Mouse (Mus musculus) embryonic facial prominence, embryonic 11.5 days (tissue): ENCODE measurements around the gene Tmem91. TPM values are rescaled to one million over a fixed set of nuclear protein-coding genes. Genes with fewer than 3 reads are reported as not detected.
A peak's percentile ranks its signal among the peaks of the same experiment; 100 is the strongest.

ENCODE experiments used
- ATAC-seq: fragments of 200-750 bp; cut with Nextera tagmentation; replicated peaks from 2 replicates; pipeline ENCODE4 v1.8.0; 2017; ENCODE audit warnings: low read depth; ENCODE audit not compliant: insufficient number of reproducible peaks, low FRiP score, low TSS enrichment
- DNase-seq: peaks from one replicate; pipeline ENCODE4 v3.0.0-alpha.2; 2015; ENCODE audit warnings: low spot score
- H3K27ac ChIP-seq: fragments of 300-500 bp; sonication (generic); replicated peaks from 2 replicates; pipeline ENCODE4 v1.5.1; 2014; ENCODE audit warnings: mild to moderate bottlenecking, low read depth, low read length, control low read depth
- H3K27me3 ChIP-seq: fragments of 300-500 bp; sonication (generic); 2 replicates; pipeline ENCODE4 v1.6.1; 2014; ENCODE audit warnings: mild to moderate bottlenecking, low read length, moderate library complexity, mixed read lengths; ENCODE audit not compliant: control insufficient read depth, insufficient read depth
- H3K36me3 ChIP-seq: fragments of 300-500 bp; sonication (generic); replicated peaks from 2 replicates; pipeline ENCODE4 v1.6.1; 2014; ENCODE audit warnings: low read depth, mild to moderate bottlenecking, low read length, moderate library complexity, mixed read lengths; ENCODE audit not compliant: control insufficient read depth, insufficient read depth
- H3K4me1 ChIP-seq: fragments of 300-500 bp; sonication (generic); 2 replicates; pipeline ENCODE4 v1.6.1; 2014; ENCODE audit warnings: low read length, mixed read lengths; ENCODE audit not compliant: control insufficient read depth, insufficient read depth
- H3K4me2 ChIP-seq: fragments of 300-500 bp; sonication (generic); 2 replicates; pipeline ENCODE4 v1.6.1; 2014; ENCODE audit warnings: low read depth, mild to moderate bottlenecking, control low read depth, low read length, moderate library complexity
- H3K4me3 ChIP-seq: fragments of 300-500 bp; sonication (generic); 2 replicates; pipeline ENCODE4 v1.5.1; 2014; ENCODE audit warnings: low read depth, low read length, control low read depth
- H3K9ac ChIP-seq: fragments of 300-500 bp; sonication (generic); replicated peaks from 2 replicates; pipeline ENCODE4 v1.6.1; 2014; ENCODE audit warnings: mild to moderate bottlenecking, control low read depth, low read length
- H3K9me3 ChIP-seq: fragments of 300-500 bp; sonication (generic); replicated peaks from 2 replicates; pipeline ENCODE4 v1.6.1; 2016; ENCODE audit warnings: mild to moderate bottlenecking, low read length, inconsistent platforms, mixed read lengths; ENCODE audit not compliant: control insufficient read depth
- WGBS: fragments of 180-500 bp; shearing (Covaris S2); extraction: QIAGEN DNeasy Blood & Tissue Kit; methylation state at CpG from one replicate; pipeline ENCODE4 v1.1.7; 2014; 5-methylcytosine and 5-hydroxymethylcytosine counted together
- polyA plus RNA-seq: library from polyadenylated mRNA; unstranded; fragments of >200 nt; fragmentation: Nextera tagmentation; extraction: Ambion mirVana; gene quantifications from 2 replicates; pipeline ENCODE4 v1.2.1, GENCODE M21; 2014

Tmem91 gene
- polyA plus RNA-seq, 1 experiment from 2014 or later: 0.70 TPM

GRCm38 (mm10) chr7:25714581-25714980, 39.6 kb upstream of the Tmem91 start:
- Histone ChIP-seq H3K9me3 (no peaks in the 10 kb centered on the region), H3K27ac (no peak overlapping the region), H3K4me2 (no peak overlapping the region), H3K36me3 (peaks cover 18% of the 10 kb centered on the region), H3K4me1 (peaks cover 17% of the 10 kb centered on the region), H3K9ac (no peak overlapping the region), H3K4me3 (no peak overlapping the region), H3K27me3 (no peaks in the 10 kb centered on the region)
- DNase-seq: no peak
- WGBS: 91% methylated on average over 8 of the region's 8 CpGs
- no peak for ATAC-seq

- no peak overlapping the region for H3K27ac ChIP-seq
- H3K36me3 ChIP-seq: peaks cover 18% of the 10 kb centered on the region
- H3K9me3 ChIP-seq: no peaks in the 10 kb centered on the region
- ATAC-seq (no peak), DNase-seq (no peak)
- no peak overlapping the region for H3K4me3 ChIP-seq
- H3K4me1 ChIP-seq: peaks cover 20% of the 10 kb centered on the region
- 85% methylated on average over 9 of the region's 9 CpGs for WGBS
- no peaks in the 10 kb centered on the region for H3K27me3 ChIP-seq
- H3K9ac ChIP-seq: no peak overlapping the region
- H3K4me2 ChIP-seq: no peak overlapping the region
Measured at GRCm38 (mm10) chr7:25712801-25713200, 37.8 kb upstream of the Tmem91 start.

- H3K4me2 ChIP-seq: peak overlapping the region; percentile 19; the same call in 1 of the 2 replicates
- H3K27ac ChIP-seq: 0 out of 2 replicates have a peak overlapping the region, but pooled peaks have one; percentile 35
- peak; percentile 70 for DNase-seq
- peak overlapping the region; percentile 37; the same call in 1 of the 2 replicates for H3K9ac ChIP-seq
- 6% methylated on average over 7 of the region's 7 CpGs for WGBS
- peaks cover 20% of the 10 kb centered on the region for H3K4me1 ChIP-seq
- H3K27me3 ChIP-seq: no peaks in the 10 kb centered on the region
- peak; percentile 60 for ATAC-seq
- no peaks in the 10 kb centered on the region for H3K9me3 ChIP-seq
- H3K4me3 ChIP-seq: no peak overlapping the region
- peaks cover 18% of the 10 kb centered on the region for H3K36me3 ChIP-seq
Measured at GRCm38 (mm10) chr7:25711731-25712197, 36.8 kb upstream of the Tmem91 start.

GRCm38 (mm10) chr7:25711165-25711564, 36.2 kb upstream of the Tmem91 start:
- H3K4me2 ChIP-seq: no peak overlapping the region
- H3K9me3 ChIP-seq: no peaks in the 10 kb centered on the region
- no peak overlapping the region for H3K9ac ChIP-seq
- peaks cover 18% of the 10 kb centered on the region for H3K36me3 ChIP-seq
- peaks cover 20% of the 10 kb centered on the region for H3K4me1 ChIP-seq
- WGBS: 60% methylated on average over 5 of the region's 5 CpGs
- DNase-seq: no peak
- no peak overlapping the region for H3K27ac ChIP-seq
- 0 out of 2 replicates have a peak, but pooled peaks have one; percentile 3 for ATAC-seq
- no peaks in the 10 kb centered on the region for H3K27me3 ChIP-seq
- no peak overlapping the region for H3K4me3 ChIP-seq

GRCm38 (mm10) chr7:25710519-25711130, 35.7 kb upstream of the Tmem91 start:
- Histone ChIP-seq H3K9me3 (no peaks in the 10 kb centered on the region), H3K4me1 (peaks cover 20% of the 10 kb centered on the region), H3K27me3 (no peaks in the 10 kb centered on the region), H3K36me3 (peaks cover 14% of the 10 kb centered on the region), H3K9ac (peak overlapping the region; percentile 41), H3K27ac (0 out of 2 replicates have a peak overlapping the region, but pooled peaks have one; percentile 28), H3K4me2 (peak overlapping the region; percentile 23), H3K4me3 (no peak overlapping the region)
- ATAC-seq (0 out of 2 replicates have a peak, but pooled peaks have one; percentile 36), DNase-seq (no peak)
- 5% methylated on average over 7 of the region's 7 CpGs for WGBS

- 12% methylated on average over 12 of the region's 12 CpGs for WGBS
Measured at GRCm38 (mm10) chr7:25709961-25710360, 35.0 kb upstream of the Tmem91 start.

GRCm38 (mm10) chr7:25707581-25708292, 32.8 kb upstream of the Tmem91 start:
- ATAC-seq (no peak), DNase-seq (no peak)
- peaks cover 24% of the 10 kb centered on the region for H3K4me1 ChIP-seq
- H3K9me3 ChIP-seq: no peaks in the 10 kb centered on the region
- H3K4me3 ChIP-seq: no peak overlapping the region
- H3K27ac ChIP-seq: 0 out of 2 replicates have a peak overlapping the region, but pooled peaks have one; percentile 20
- H3K9ac ChIP-seq: peak overlapping the region; percentile 25; the same call in 1 of the 2 replicates
- H3K36me3 ChIP-seq: no peaks in the 10 kb centered on the region; the same call in 1 of the 2 replicates
- peaks cover 7% of the 10 kb centered on the region; the same call in 1 of the 2 replicates for H3K27me3 ChIP-seq
- H3K4me2 ChIP-seq: no peak overlapping the region
- WGBS: 45% methylated on average over 15 of the region's 15 CpGs

More at GRCm38 (mm10) chr7:25709961-25710360, 35.0 kb upstream of the Tmem91 start:
- ATAC-seq (no peak), DNase-seq (no peak)
- H3K4me2 ChIP-seq: no peak overlapping the region
- H3K27ac ChIP-seq: no peak overlapping the region
- H3K27me3 ChIP-seq: no peaks in the 10 kb centered on the region
- peak overlapping the region; percentile 41 for H3K9ac ChIP-seq
- no peak overlapping the region for H3K4me3 ChIP-seq
- H3K36me3 ChIP-seq: peaks cover 8% of the 10 kb centered on the region
- H3K9me3 ChIP-seq: no peaks in the 10 kb centered on the region
- H3K4me1 ChIP-seq: peaks cover 20% of the 10 kb centered on the region
